Mouse (Mus musculus) testis, adult 2 months (tissue): ENCODE measurements around the gene Zfp541.

Source experiments
- CTCF ChIP-seq: fragments of 200-500 bp; IDR thresholded peaks from 2 replicates; pipeline ENCODE4 v1.5.1; 2012; ENCODE audit warnings: low read depth, mild to moderate bottlenecking, inconsistent platforms, low read length, moderate library complexity; ENCODE audit not compliant: control insufficient read depth, insufficient read depth, insufficient replicate concordance
- POLR2A ChIP-seq: fragments of 200-500 bp; IDR thresholded peaks from 2 replicates; pipeline ENCODE4 v1.6.1; 2012; ENCODE audit warnings: low read depth, mild to moderate bottlenecking, inconsistent platforms, low read length, moderate library complexity; ENCODE audit not compliant: control insufficient read depth

GRCm38 (mm10) chr7:16125829-16126228, 64.2 kb downstream of the Zfp541 start:
- TF ChIP-seq CTCF: no peak
- no peak for TF ChIP-seq POLR2A
